Mouse (Mus musculus): ENCODE results near the gene Hdac7. TPM values are rescaled to one million over a fixed set of nuclear protein-coding genes. Genes with fewer than 3 reads are reported as not detected.

The Hdac7 gene
- total RNA-seq, 2 experiments from 2014 or later, result 45.9 to 52.5 TPM

DNA sequence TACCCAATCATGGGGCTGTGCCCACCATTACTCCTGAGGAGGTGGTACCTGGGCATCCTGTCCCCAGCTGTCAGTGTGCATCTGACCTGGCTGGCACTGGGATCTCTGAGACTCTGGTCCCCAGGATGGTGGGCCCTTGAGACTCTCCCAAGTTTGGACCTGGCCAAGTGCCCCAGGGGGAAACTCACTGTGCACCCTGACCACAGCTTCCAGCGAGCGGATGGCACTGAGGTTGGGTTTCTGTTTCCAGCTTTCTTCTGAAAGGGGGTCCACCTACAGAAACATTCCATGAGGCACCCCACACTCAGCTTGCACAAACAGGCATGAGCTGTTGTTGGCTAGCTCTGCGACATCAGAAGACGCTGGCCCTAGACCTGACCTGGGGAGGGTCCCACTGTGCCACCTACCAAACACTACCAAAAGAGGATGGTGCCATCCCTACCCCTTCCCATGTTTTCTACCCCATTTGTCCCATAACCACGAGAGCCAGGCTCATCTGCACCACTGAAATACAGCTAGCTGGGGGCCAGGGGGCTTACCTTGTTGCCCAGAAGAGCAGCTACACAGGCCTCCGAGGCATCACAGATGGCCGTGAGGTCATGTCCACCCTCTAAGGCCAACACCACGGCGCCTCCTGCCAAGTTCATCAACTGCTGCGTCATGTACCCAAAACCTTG, 48.6 kb downstream of the Hdac7 start:
- DNase-seq, result no peak
- intact Hi-C loops (cut with DNase I), result no loop called here

DNA sequence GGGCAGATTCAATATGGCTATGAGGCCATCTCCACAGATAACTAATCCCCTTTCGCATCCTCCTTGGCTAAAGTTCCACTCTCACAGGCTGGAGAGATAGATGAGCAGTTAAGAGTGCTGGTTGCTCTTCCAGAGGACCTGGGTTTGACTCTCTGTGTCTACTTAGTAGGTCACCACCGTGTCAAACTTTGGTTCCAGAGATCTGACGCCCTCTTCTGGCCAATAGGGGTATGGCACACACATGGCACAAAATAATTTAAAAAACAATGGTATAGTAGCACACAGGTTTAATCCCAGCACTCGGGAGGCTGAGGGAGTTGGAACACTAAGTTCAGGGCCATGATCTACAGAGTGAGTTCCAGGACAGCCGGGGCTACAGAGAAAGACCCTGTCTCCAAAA, 50.0 kb downstream of the Hdac7 start:
- no peak for DNase-seq
- intact Hi-C loops (cut with DNase I), result no loop called here

DNA sequence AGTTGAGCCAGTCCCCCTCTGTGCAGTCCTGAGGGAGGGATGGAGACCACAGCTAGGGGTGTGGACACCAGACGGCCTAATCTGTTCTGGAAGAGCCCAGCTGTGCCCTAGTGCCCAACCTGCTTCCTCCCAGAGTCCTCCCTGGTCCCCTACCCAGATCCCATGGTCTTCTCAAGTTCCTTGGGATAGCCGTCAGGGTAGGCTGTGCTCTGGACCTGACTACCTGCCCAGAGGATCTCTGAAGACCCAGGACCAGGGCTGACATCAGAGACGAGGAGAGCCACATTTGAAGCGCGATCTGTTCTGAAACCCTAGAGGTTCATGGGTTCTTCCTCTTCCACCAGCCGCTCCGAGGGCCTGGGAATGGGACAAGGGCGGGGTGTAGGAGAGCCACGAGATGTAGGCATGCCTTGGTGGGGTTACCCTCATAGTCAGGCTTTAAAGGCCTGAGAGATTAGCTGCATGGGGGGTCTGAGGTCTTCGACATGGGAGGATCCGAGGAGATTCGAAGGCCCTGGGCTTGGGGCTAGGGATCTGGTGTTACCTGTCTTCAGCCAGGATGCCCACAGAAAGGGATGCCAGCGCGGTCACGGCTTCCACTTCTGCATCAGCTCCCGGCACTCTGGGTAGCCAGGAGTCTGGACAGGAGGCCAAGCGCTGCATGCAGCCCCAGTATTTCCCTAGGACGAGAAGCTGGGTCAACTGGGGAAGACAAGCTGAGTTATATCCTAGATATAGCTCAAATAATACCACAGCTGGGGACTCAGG, 50.7 kb downstream of the Hdac7 start:
- intact Hi-C loops (cut with DNase I), result no loop called here
- DNase-seq, result no peak

GRCm38 (mm10) chr15:97791126-97791700, 53.1 kb downstream of the Hdac7 start:
- intact Hi-C loops (cut with DNase I), result no loop called here
- DNase-seq, result no peak

DNA sequence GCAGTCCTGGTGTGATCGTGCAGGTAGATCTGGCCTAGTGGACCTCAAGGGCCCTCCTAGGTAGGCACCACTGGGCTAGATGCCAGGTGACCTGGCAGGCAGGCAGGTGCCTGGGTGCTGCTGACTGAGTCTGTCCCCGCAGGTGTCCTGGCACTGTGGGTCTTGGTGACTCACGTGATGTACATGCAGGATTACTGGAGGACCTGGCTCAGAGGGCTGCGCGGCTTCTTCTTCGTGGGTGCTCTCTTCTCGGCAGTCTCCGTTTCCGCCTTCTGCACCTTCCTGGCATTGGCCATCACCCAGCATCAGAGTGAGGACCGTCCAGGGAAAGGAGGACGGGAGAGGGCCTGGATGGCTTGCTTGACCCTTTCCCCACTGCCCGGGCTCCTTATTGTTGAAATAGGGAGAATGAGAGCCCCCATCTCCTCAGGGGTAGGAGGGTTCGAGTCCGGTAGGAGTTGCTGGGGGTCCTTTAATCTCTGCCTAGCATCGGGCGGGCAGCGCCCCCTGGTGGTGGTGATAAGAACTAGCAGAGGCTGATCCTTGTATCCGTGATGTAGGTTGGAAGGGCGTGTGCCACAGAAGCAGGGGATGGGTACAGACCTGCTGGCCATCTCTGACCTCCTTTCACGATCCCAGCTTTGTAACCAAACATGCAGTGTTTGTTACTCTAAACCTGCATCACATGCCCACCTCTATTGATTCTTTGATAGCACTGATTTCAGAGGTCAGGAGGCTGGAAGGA, 54.4 kb downstream of the Hdac7 start:
- DNase-seq, result peak; percentile 70
- intact Hi-C loops (cut with DNase I), result no loop called here

DNA sequence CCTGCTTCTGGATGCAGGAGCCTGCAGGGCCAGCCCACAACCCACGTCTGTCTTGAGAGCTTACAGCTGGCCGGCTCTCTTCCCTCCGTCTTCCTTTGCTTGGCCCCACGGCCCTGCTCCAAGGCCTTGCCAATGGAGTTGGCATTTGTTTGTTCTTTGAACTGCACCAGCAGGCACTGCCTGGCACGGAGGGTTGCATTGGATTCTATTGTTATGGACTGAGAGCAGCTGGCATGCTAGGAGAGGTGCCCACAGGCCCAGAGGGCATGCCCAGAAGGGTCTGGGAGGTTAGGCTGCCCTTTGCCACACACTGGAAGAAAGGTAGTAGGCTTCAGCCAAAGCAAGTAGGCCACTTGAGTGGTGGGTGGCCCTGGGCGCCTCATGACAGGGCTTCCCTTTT, 55.5 kb downstream of the Hdac7 start:
- intact Hi-C loops (cut with DNase I), result no loop called here

DNA sequence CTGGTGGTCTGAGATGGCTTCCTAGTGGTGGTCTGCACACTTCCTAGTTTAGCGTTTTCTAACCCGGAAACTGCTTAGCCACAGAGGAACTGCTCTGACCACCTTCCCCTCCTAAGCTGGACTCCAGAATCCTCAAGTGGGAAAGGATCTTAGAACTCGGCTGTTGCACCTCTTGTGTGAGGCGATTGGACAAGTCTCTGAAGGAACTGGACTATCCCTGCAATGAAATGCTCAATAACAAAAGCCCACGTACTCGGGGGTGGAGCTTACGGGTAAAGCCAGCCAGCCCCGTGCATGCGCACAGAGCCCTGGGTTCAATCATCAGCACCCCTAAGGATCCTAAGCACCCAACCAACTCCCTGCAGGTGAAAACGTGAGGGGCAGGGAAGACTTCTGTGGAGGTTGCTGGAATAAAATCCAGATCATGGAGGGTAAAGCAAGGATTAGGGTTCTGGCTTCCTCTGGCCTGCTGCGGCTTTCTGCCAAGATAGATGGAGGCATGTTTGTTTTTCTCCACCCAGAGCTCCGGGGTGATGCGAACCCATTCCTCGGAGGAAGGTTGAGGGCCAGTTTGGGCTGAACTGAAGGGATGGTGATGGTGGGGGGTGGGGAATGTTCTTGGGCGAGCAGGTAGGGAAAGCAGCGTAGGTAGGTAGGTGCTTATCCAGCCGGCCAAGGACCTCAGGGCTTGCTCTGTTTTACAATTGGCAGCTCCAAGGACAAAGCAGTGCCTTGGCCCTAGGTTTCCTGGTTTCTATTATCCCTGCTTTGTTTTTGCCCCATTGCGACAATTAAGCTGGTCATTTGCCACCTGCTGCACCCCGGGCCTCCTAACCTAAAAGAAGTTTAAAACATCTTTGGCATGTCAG, 56.3 kb downstream of the Hdac7 start:
- DNase-seq, result no peak
- intact Hi-C loops (cut with DNase I), result no loop called here

More for the DNA sequence above, 55.5 kb downstream of the Hdac7 start:
- DNase-seq, result peak in 1 of 2 experiments; percentile 49

DNA sequence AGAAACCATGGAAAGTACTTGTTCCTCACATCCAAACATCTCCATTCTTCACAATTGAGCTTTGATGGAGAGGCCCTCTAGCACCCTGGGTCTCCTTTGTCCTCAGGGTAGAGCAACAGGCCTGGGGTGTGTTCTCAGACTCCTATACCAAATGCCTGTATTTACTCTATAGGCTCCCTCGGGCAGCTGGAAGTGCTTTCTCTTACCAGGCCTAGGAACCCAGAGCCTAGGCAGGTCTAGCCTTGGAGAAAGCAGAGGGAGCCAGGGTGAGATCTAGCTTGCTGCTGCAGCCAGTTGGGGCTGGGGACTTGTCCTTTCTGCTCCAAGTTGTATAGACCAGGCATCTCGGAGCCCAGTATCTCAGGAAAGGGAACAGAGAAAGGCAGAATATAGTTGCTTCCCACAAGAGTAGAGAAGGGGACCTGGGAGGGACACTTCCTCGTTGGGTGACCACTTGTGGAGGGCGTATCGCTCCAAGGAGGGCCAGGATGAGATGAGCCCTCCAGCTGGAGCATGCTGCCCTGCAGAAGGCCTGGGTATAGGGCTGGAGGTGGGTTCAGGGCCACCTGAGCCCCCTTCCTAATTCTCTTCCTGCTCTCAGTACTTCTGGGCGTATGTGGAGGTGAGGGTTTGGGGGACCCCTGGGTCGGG, 57.0 kb downstream of the Hdac7 start:
- no peak for DNase-seq
- intact Hi-C loops (cut with DNase I), result no loop called here

DNA sequence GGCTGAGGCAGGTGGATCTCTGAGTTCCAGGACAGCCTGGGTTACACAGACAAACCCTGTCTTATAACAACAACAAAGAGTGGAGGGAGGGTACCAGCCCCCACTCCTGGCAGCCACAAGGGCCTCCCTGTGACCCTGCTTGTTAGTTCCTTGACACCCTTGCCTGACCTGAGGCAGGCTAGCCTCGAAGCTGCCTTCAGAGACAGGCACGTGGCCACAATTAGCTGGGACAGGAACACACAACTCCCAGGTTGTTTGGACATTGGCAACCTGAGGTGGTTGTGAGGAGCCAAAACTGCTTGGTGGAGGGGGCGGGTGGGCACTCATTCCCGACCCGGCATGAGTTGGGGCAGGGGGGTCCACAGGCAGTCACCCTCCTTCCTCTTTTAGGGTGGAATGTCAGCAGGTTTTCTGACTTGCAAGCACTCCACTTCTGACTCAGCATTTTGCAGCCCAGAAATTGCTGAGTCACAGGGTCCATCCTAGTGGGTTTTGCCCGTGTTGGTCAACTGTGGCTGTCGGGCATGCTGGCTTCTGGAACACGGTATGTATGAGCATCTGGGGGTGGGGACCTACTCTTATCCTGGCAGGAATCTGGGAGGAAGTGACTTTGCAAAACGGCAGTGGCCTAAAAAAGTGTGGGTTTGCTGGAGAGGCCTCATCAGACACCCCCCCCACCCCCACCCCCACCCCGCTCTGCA, 57.7 kb downstream of the Hdac7 start:
- DNase-seq, result no peak
- intact Hi-C loops (cut with DNase I), result no loop called here

DNA sequence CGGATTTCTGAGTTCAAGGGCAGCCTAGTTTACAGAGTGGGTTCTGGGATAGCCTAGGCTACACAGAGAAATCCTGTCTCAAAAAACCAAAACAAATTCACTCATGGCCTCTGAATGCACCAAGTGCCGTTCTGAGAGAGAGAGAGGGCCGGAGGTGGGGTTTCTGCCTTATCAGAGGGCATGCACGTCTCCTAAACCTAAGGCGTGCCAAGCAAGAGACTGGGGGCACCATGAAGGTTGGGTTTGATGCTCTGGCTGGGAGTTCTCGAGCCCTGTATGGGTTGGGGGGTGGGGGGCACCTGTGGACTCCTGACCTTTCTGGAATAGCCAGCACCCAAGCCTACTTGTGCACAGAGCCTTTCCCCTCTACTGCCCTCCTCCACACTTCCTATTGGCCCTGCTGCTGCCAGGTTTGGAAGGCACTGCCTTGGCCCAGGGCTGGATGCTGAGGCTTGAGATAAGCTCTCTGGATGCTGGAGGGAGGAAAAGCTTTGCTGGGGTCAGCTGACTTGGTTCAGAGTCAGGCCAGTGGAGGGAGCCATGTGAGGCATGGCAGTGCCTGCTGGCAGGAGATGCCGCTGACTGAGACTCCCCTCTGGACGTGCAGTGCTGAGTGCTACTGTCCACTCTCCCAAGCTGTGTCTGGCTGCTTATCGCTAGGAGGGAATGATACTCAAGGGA, 58.4 kb downstream of the Hdac7 start:
- DNase-seq, result peak; percentile 53 to 56
- intact Hi-C loops (cut with DNase I), result no loop called here

DNA sequence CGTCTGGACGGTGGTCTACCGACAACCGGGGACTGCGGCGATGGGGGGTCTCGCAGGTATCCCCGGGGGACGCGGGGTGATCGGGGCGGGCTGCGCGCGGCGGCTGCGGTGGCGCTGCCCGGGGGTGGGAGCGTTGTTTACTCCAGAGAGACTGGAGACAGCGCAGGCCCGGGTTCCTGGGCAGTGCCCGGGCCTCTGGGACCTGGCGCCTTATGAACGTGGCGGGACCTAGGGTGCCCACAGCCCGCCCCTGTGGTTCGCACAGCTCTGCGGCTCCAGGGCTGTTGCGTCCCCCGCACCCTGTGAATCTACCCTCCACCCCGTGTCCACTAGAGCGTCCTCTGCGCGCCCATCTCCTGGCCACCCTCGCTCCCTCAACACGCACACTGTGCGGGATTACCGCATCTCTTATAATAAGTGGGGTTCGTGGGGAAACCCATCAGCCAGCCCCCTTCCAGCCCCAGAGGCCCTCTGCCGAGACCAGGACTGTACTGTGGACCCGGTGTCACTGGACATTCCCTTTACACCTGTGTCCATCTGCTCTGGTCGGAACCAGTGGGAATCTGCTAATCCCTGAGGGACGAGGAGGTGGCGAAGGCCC, 59.6 kb downstream of the Hdac7 start:
- intact Hi-C loops (cut with DNase I), result loop anchor here (1.0 to 5.0 kb wide), 3 partner anchors 66 to 168 kb away; no protein-coding TSS in a partner anchor
- no peak for DNase-seq

GRCm38 (mm10) chr15:97784092-97784559, 60.2 kb downstream of the Hdac7 start:
- intact Hi-C loops (cut with DNase I), result loop anchor here (1.0 to 5.0 kb wide), 3 partner anchors 66 to 168 kb away; no protein-coding TSS in a partner anchor
- peak; percentile 94 for DNase-seq

DNA sequence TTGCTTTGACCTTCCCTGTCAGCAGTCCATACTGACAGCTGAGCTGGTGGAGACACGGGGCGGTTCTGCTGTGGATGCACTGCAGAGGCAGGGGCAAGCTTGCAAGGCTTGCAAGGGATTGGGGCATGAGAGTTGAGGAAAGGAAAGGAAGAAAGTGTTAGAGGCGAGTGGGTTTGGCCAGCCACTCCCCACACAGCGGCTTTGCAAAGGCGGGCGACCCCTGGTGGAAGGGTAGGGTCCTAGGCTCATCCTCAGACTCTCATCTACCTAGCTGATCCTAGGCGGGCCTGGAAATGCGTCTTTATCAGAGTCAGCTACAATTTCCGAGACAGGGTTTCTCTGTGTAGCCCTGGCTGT, 61.6 kb downstream of the Hdac7 start:
- intact Hi-C loops (cut with DNase I), result loop anchor here (5.0 kb wide), 2 partner anchors 115 to 170 kb away; no protein-coding TSS in a partner anchor
- peak; percentile 86 to 87 for DNase-seq

DNA sequence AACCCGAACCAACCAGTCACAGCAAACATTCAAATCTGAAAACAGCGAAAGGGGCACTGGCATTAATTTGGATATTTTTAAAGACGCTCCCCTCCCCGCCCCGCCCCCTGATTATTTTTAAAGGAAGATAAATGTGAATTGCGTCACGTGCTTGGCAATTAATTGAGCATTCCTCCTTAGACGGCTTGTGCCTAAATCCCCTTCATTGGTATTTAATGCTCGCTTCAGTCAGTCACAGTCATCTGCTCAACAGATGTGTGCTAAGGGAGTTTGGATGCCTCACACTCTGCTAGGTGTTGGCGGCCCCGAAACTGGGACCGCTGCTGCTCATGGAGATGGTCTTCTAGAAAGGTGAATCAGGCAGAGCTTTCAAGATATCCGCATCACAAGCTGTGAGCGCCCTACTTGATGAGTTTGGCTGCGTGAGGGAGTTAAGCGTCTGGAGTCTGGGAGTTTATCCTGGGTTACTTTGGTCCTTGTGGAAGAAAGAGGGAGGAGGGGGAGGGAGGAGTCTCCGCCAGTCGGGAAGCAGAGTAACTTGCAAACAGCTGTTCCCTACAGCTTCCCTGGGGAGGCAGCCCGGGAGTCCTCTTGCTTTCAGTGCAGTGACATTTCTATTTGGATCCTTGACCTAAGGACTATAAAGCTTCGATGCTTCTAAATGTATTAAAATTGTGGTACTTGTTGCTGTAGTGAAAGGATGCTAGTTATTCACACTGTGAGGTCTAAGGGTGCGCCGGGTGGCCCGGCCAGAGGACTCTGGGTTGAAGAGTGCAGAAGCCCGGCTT, 62.1 kb downstream of the Hdac7 start:
- DNase-seq, result peak; percentile 60 to 61
- intact Hi-C loops (cut with DNase I), result loop anchor here (5.0 kb wide), 2 partner anchors 115 to 170 kb away; no protein-coding TSS in a partner anchor

- intact Hi-C loops (cut with DNase I), result loop anchor here (5.0 kb wide), 2 partner anchors 113 to 172 kb away; no protein-coding TSS in a partner anchor
- DNase-seq, result no peak
These were observed 63.7 kb downstream of the Hdac7 start for GRCm38 (mm10) chr15:97780611-97781031.

DNA sequence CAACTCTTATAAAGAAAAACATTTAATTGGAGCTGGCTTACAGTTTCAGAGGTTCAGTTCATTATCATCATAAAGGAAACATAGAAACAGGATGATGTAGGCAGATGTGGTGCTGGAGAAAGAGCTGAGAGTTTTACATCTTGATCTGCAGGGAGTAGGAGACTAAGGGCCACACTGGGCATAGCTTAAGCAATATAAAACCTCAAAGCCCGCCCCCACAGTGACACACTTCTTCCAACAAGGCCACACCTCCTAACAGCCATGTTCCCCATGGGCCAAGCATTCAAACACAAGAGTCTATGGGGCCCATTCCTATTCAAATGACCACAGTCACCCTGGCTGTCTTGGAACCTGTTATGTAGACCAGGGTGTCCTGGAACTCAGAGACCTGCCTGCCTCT, 64.7 kb downstream of the Hdac7 start:
- DNase-seq, result no peak
- intact Hi-C loops (cut with DNase I), result no loop called here

Data from heart, postnatal 14 days (tissue).